Mouse (Mus musculus) kidney, adult 2 months (tissue): ENCODE measurements around the gene Slc5a8. TPM values are rescaled to one million over a fixed set of nuclear protein-coding genes. Genes with fewer than 3 reads are reported as not detected.
A peak's percentile ranks its signal among the peaks of the same experiment; 100 is the strongest.

Source experiments
- DNase-seq: peaks from one replicate; pipeline ENCODE4 v3.0.0; 2021
- H3K27ac ChIP-seq: fragments of 200-500 bp; 2 replicates; pipeline ENCODE4 v1.5.1; 2012; ENCODE audit warnings: low read depth, low read length, control low read depth, inconsistent platforms; ENCODE audit not compliant: insufficient read depth
- H3K27me3 ChIP-seq: fragments of 200-500 bp; replicated peaks from 2 replicates; pipeline ENCODE4 v1.6.1; 2012; ENCODE audit warnings: mild to moderate bottlenecking, moderate library complexity, low read length, inconsistent platforms; ENCODE audit not compliant: control insufficient read depth, insufficient read depth
- H3K36me3 ChIP-seq: fragments of 200-500 bp; 2 replicates; pipeline ENCODE4 v1.6.1; 2012; ENCODE audit warnings: mild to moderate bottlenecking, moderate library complexity, low read length, inconsistent platforms; ENCODE audit not compliant: control insufficient read depth, insufficient read depth
- H3K4me1 ChIP-seq: fragments of 200-500 bp; 2 replicates; pipeline ENCODE4 v1.6.1; 2011; ENCODE audit warnings: low read length; ENCODE audit not compliant: control insufficient read depth, insufficient read depth
- H3K4me3 ChIP-seq: fragments of 200-500 bp; 2 replicates; pipeline ENCODE4 v1.5.1; 2011; ENCODE audit warnings: mild to moderate bottlenecking, low read depth, low read length, control low read depth; ENCODE audit not compliant: insufficient read depth
- CTCF ChIP-seq: fragments of 200-500 bp; conservative IDR thresholded peaks from 2 replicates; pipeline ENCODE4 v1.5.1; 2011; ENCODE audit warnings: low read depth, mild to moderate bottlenecking, control low read depth, low read length, moderate library complexity, mixed read lengths; ENCODE audit not compliant: insufficient read depth, insufficient read length
- POLR2A ChIP-seq: fragments of 200-500 bp; IDR thresholded peaks from one replicate; pipeline ENCODE4 v1.6.1; 2011; ENCODE audit warnings: low read depth, low read length, control low read depth
- WGBS: fragments of 180-500 bp; shearing (Covaris S2); methylation state at CpG from one replicate; pipeline ENCODE4 v1.1.7; 2018; 5-methylcytosine and 5-hydroxymethylcytosine counted together
- polyA plus RNA-seq: library from polyadenylated mRNA; depleted of rRNA; stranded (reverse); fragments of >200 nt; gene quantifications from 2 replicates; pipeline ENCODE4 v1.2.3, GENCODE M21; 2012

Gene Slc5a8
- polyA plus RNA-seq, 1 experiment, result 25.3 TPM

DNA sequence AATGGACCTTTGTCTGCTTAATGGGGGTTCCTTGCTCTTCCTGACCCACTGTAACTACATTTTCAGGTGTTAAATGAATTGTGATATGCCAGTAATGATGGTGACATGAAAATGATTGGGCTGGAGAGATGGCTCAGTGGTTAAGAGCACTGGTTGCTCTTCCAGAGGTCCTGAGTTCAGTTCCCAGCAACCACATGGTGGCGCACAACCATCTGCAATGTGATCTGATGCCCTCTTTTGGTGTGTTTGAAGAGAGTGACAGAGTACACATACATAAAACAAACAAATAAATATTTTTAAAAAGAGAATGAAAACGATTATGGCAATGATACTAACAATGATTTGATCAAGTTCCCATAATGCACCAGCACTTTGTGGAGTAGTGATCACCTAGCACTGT is 19.8 kb upstream of the Slc5a8 start:
- no peak overlapping the region for H3K4me3 ChIP-seq
- H3K36me3 ChIP-seq, result no peaks in the 10 kb centered on the region
- 82% methylated on average over 2 of the region's 2 CpGs for WGBS
- TF ChIP-seq CTCF (no peak), POLR2A (no peak)
- H3K27me3 ChIP-seq, result no peaks in the 10 kb centered on the region
- H3K4me1 ChIP-seq, result peaks cover 7% of the 10 kb centered on the region; the same call in 1 of the 2 replicates
- H3K27ac ChIP-seq, result no peak overlapping the region
- DNase-seq, result no peak

DNA sequence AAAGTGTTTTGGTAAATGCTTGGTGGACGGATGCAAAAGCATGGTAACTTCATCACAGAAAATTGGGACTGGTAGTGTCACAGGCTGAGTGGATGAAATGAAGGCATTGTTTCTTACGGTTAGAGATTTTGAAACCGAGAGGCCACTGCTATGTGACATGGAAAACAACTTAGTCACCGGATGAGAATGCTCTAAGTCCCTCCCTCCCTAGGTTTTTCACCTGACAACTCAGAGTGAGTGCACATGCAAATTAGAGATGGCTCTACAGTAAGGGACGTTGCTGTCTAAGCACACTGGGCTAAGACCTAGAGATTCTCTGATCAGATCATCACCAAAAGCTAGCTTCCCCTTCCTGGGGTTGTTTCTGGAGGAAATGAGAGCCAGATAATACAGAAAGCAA is 10.9 kb upstream of the Slc5a8 start:
- Histone ChIP-seq H3K4me3 (no peak overlapping the region), H3K36me3 (no peaks in the 10 kb centered on the region), H3K27me3 (no peaks in the 10 kb centered on the region), H3K4me1 (no peaks in the 10 kb centered on the region), H3K27ac (no peak overlapping the region)
- DNase-seq, result no peak
- 69% methylated on average over 5 of the region's 5 CpGs for WGBS
- TF ChIP-seq CTCF (no peak), POLR2A (no peak)

DNA sequence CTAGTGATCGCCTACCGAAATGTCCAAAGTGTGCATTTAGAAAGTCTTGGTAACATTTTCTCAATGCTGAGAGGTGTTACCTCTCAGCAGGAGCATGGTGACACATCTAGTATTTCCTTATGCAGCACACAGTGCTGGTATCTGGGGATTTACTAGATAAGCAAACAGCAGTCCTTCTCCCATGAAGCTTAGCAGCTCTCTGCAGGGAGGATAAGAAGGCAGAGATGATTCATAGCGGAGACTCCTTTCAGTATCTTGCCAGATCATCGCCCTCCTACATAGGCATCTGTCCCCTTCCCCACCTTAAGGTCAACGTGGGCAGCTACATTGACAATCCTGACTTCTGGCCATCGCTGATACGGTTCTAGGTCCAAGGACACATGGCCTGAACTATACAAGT is 8.4 kb upstream of the Slc5a8 start:
- 74% methylated on average over 7 of the region's 7 CpGs for WGBS
- Histone ChIP-seq H3K4me1 (no peaks in the 10 kb centered on the region), H3K4me3 (no peak overlapping the region), H3K36me3 (no peaks in the 10 kb centered on the region), H3K27ac (no peak overlapping the region), H3K27me3 (no peaks in the 10 kb centered on the region)
- DNase-seq, result no peak
- TF ChIP-seq CTCF (no peak), POLR2A (no peak)

DNA sequence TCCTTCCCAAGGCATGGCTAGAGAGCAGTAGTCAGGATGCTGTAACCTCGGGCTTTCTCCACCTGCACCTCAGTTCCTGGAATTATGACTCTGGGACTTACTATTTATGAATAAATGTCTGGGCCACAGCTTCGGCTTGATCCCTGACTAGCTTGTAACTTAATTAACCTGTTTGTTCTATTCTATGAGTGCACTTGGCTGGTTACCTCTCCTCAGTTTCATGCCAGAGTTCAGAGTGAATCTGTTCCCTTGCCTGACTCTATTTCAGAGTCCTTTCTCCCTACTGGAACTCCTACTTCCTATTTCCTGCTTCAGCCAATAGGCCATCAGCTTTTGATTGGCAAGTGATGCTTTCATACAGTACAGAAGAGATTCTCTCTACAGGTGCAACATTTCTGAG is 2.1 kb upstream of the Slc5a8 start:
- H3K4me1 ChIP-seq, result no peaks in the 10 kb centered on the region
- DNase-seq, result peak; percentile 79
- no peak for TF ChIP-seq CTCF
- TF ChIP-seq POLR2A, result no peak
- H3K27ac ChIP-seq, result no peak overlapping the region
- no peaks in the 10 kb centered on the region for H3K27me3 ChIP-seq
- H3K36me3 ChIP-seq, result no peaks in the 10 kb centered on the region
- no peak overlapping the region for H3K4me3 ChIP-seq
- WGBS, result 61% methylated on average over 2 of the region's 2 CpGs

DNA sequence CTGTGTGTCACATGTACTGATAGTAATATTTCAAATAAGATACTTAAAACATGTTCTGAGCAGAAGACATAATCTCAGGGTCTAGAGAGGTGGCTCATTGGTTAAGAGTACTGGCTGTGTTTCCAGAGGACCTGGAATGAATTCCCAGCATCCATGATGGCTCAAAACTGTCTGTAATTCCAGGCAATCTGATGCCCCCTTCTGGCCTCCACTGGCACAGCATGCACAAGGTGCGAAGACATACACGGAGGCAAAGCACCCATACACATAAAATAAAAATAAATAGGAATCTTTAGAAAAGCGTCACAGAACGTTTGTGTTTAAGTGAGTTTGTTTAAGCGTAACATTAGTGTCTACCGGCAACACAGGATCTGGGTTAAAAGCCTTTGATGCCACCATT is 956 bp upstream of the Slc5a8 start:
- TF ChIP-seq POLR2A, result no peak
- TF ChIP-seq CTCF, result no peak; the same call in 1 of the 2 replicates
- WGBS, result 78% methylated on average over 6 of the region's 6 CpGs
- DNase-seq, result no peak
- H3K4me3 ChIP-seq, result no peak overlapping the region
- H3K27me3 ChIP-seq, result no peaks in the 10 kb centered on the region
- H3K4me1 ChIP-seq, result no peaks in the 10 kb centered on the region
- no peaks in the 10 kb centered on the region for H3K36me3 ChIP-seq
- H3K27ac ChIP-seq, result no peak overlapping the region

DNA sequence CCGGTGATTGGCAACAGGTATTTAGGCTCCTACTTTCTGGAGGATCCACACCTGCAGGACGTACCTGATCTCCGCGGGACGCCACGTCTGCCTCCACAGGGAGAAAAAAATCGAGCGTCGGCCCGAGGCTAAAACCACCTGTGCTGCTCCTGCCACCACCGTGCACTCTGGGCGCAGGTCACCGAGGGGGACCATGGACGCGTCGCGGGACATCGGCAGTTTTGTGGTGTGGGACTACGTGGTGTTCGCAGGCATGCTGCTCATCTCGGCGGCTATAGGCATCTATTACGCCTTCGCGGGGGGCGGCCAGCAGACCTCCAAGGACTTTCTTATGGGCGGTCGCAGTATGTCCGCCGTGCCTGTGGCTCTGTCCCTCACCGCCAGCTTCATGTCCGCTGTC is 322 bp downstream of the Slc5a8 start:
- H3K36me3 ChIP-seq, result no peaks in the 10 kb centered on the region
- TF ChIP-seq CTCF (no peak), POLR2A (no peak)
- DNase-seq, result no peak
- no peaks in the 10 kb centered on the region for H3K27me3 ChIP-seq
- H3K4me3 ChIP-seq, result peak overlapping the region; percentile 63
- no peaks in the 10 kb centered on the region; the same call in 1 of the 2 replicates for H3K4me1 ChIP-seq
- H3K27ac ChIP-seq, result peak overlapping the region; percentile 65
- 2% methylated on average over 32 of the region's 32 CpGs for WGBS

DNA sequence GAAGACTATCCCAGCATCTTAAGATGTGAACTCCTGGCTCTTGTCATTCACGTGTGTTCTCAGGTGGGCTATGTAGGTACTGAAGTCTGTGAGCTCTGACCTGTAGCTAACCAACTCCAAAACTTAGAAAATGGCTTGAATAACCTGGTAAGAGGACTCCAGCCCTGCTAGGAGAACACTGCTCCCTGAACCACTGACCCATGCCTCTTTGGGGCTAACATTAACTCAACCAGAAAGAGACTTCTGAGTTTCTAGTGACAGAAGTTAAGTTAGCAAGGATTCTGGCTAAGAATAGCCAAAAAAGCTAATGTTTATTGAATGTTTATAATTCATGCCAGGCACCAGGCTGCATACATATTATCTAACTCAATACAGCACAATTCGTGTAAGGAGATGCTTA is 2.6 kb downstream of the Slc5a8 start:
- 35% methylated on average over 2 of the region's 2 CpGs for WGBS
- TF ChIP-seq POLR2A (no peak), CTCF (no peak)

DNA sequence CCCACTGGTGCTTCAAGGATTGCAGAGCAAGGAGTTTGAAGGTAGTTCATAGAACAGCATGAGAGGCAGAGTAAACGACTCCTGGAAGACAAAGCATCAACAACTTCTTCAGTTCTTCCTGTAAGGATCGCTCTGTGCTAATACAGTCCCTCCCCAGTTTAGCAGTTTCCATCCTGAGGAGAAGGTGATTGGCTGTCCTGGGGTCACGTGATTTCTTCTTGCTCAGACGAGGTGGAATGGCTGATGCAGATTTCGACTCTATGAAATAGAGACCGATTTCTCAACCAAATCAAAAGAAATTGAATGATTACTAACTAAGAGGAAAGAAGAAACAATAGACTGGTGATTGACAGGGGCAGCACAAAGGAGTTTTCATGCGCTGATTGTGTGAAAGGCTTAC is 5.6 kb downstream of the Slc5a8 start:
- H3K36me3 ChIP-seq, result no peaks in the 10 kb centered on the region; the same call in 1 of the 2 replicates

More for the DNA sequence above, 2.6 kb downstream of the Slc5a8 start:
- H3K4me1 ChIP-seq, result no peaks in the 10 kb centered on the region; the same call in 1 of the 2 replicates
- peak; percentile 76 for DNase-seq
- no peaks in the 10 kb centered on the region for H3K36me3 ChIP-seq
- H3K27me3 ChIP-seq, result no peaks in the 10 kb centered on the region
- 0 out of 2 replicates have a peak overlapping the region, but pooled peaks have one; percentile 17 for H3K4me3 ChIP-seq
- peak overlapping the region; percentile 59; the same call in 1 of the 2 replicates for H3K27ac ChIP-seq

More for the DNA sequence above, 5.6 kb downstream of the Slc5a8 start:
- Histone ChIP-seq H3K4me1 (no peaks in the 10 kb centered on the region; the same call in 1 of the 2 replicates), H3K27me3 (no peaks in the 10 kb centered on the region), H3K4me3 (no peak overlapping the region), H3K27ac (no peak overlapping the region)
- no peak for DNase-seq
- TF ChIP-seq POLR2A (no peak), CTCF (no peak)
- whole genome bisulfite sequencing, result 82% methylated on average over 7 of the region's 7 CpGs
